Mouse (Mus musculus) midbrain, embryonic 13.5 days (tissue): ENCODE data around the gene D430041D05Rik. TPM values are rescaled to one million over a fixed set of nuclear protein-coding genes. Genes with fewer than 3 reads are reported as not detected.

Experiments used
- ATAC-seq: fragments of 200-750 bp; cut with Nextera tagmentation; 2 replicates; pipeline ENCODE4 v1.8.0; 2017; ENCODE audit warnings: mild to moderate bottlenecking, moderate TSS enrichment, moderate library complexity
- H3K27ac ChIP-seq: fragments of 300-500 bp; sonication (generic); 2 replicates; pipeline ENCODE4 v1.5.1; 2015; ENCODE audit warnings: inconsistent platforms, mild to moderate bottlenecking, moderate library complexity
- H3K27me3 ChIP-seq: fragments of 300-500 bp; sonication (generic); 2 replicates; pipeline ENCODE4 v1.6.1; 2015; ENCODE audit warnings: mild to moderate bottlenecking, inconsistent platforms
- H3K36me3 ChIP-seq: fragments of 300-500 bp; sonication (generic); 2 replicates; pipeline ENCODE4 v1.6.1; 2015; ENCODE audit warnings: mild to moderate bottlenecking, inconsistent platforms
- H3K4me1 ChIP-seq: fragments of 300-500 bp; sonication (generic); replicated peaks from 2 replicates; pipeline ENCODE4 v1.6.1; 2015; ENCODE audit warnings: inconsistent platforms
- H3K4me2 ChIP-seq: fragments of 300-500 bp; sonication (generic); replicated peaks from 2 replicates; pipeline ENCODE4 v1.6.1; 2015; ENCODE audit warnings: moderate library complexity, mild to moderate bottlenecking, inconsistent platforms
- H3K4me3 ChIP-seq: fragments of 300-500 bp; sonication (generic); replicated peaks from 2 replicates; pipeline ENCODE4 v1.5.1; 2015; ENCODE audit warnings: mild to moderate bottlenecking, inconsistent platforms
- H3K9ac ChIP-seq: fragments of 300-500 bp; sonication (generic); replicated peaks from 2 replicates; pipeline ENCODE4 v1.6.1; 2015; ENCODE audit warnings: mild to moderate bottlenecking, inconsistent platforms
- H3K9me3 ChIP-seq: fragments of 300-500 bp; sonication (generic); 2 replicates; pipeline ENCODE4 v1.6.1; 2016; ENCODE audit warnings: mild to moderate bottlenecking, inconsistent platforms
- WGBS: fragments of 180-500 bp; shearing (Covaris S2); methylation state at CpG from one replicate; pipeline ENCODE4 v1.1.7; 2015; 5-methylcytosine and 5-hydroxymethylcytosine counted together
- polyA plus RNA-seq: library from polyadenylated mRNA; unstranded; fragments of >200 nt; fragmentation: Nextera tagmentation; extraction: Ambion mirVana; gene quantifications from 2 replicates; pipeline ENCODE4 v1.2.1, GENCODE M21; 2015

D430041D05Rik gene
- polyA plus RNA-seq, 1 experiment from 2014 or later, result 6.4 TPM

GRCm38 (mm10) chr2:104165631-104166030 is 245.2 kb downstream of the D430041D05Rik start:
- ATAC-seq, result no peak
- no peak overlapping the region for H3K4me2 ChIP-seq
- no peak overlapping the region for H3K9ac ChIP-seq
- H3K4me3 ChIP-seq, result no peak overlapping the region
- 94% methylated on average over 2 of the region's 2 CpGs for WGBS
- peaks cover 15% of the 10 kb centered on the region for H3K4me1 ChIP-seq
- no peaks in the 10 kb centered on the region for H3K27me3 ChIP-seq
- H3K27ac ChIP-seq, result no peak overlapping the region
- H3K36me3 ChIP-seq, result 0 out of 2 replicates have a peak, but pooled peaks cover 4% of the 10 kb centered on the region
- H3K9me3 ChIP-seq, result no peaks in the 10 kb centered on the region

DNA sequence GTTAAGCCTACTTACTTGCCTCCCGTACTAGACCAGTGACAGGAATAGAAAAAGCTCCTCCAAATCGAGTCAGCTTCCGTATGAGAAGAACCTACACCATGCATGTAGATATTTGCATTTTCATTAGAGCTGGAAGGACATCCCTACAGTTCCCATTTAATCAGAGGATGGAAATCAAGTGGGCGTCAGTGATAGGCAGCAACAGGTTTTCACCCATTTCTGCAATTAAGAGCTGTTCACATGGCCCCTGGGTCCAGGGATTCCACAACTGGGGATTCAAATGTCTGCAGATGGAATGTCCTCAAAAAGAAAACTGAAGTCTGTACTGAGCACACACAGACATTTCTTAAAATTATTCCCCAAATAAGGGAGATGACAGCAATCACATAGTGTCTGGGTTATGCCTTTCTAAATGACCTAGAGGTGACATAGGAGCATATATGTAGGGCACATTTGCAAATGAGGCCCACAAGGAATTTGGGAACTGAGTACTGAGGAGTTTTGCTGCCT is 246.8 kb downstream of the D430041D05Rik start:
- no peak overlapping the region for H3K4me3 ChIP-seq
- no peak overlapping the region for H3K27ac ChIP-seq
- 93% methylated on average over 4 of the region's 4 CpGs for WGBS
- no peaks in the 10 kb centered on the region for H3K27me3 ChIP-seq
- peaks cover 14% of the 10 kb centered on the region for H3K4me1 ChIP-seq
- H3K36me3 ChIP-seq, result 0 out of 2 replicates have a peak, but pooled peaks cover 4% of the 10 kb centered on the region
- no peak for ATAC-seq
- no peak overlapping the region for H3K9ac ChIP-seq
- H3K4me2 ChIP-seq, result no peak overlapping the region
- H3K9me3 ChIP-seq, result no peaks in the 10 kb centered on the region

GRCm38 (mm10) chr2:104163418-104163817 is 247.4 kb downstream of the D430041D05Rik start:
- Histone ChIP-seq H3K27me3 (no peaks in the 10 kb centered on the region), H3K9ac (no peak overlapping the region), H3K27ac (no peak overlapping the region), H3K4me2 (no peak overlapping the region), H3K9me3 (no peaks in the 10 kb centered on the region), H3K36me3 (0 out of 2 replicates have a peak, but pooled peaks cover 4% of the 10 kb centered on the region), H3K4me3 (no peak overlapping the region), H3K4me1 (peaks cover 8% of the 10 kb centered on the region)
- WGBS, result 83% methylated on average over 7 of the region's 7 CpGs
- ATAC-seq, result no peak

DNA sequence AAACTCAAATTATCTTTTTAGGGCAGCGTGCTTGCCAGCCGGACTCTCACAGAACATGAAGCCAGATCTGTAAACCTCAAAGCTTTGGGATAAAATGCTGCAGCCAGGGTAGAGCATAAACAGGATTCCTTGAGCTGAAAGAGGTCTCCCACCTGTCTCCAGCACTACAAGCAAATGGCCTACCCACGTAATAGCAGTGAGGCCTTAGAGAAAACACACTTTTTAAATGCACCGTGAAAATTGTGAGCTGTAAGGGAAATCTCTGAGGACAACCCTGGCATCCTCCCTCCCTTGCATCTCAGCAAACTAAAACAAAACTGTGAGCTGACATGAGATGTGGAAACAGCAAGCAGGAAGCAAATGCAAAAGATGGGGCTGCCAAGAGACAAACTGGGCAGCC is 253.0 kb downstream of the D430041D05Rik start:
- H3K27me3 ChIP-seq, result no peaks in the 10 kb centered on the region
- H3K36me3 ChIP-seq, result 0 out of 2 replicates have a peak, but pooled peaks cover under 1% of the 10 kb centered on the region
- H3K4me2 ChIP-seq, result no peak overlapping the region
- no peak for ATAC-seq
- H3K4me3 ChIP-seq, result no peak overlapping the region
- H3K9ac ChIP-seq, result no peak overlapping the region
- H3K9me3 ChIP-seq, result no peaks in the 10 kb centered on the region
- 79% methylated on average over 4 of the region's 4 CpGs for WGBS
- no peak overlapping the region for H3K27ac ChIP-seq
- H3K4me1 ChIP-seq, result no peaks in the 10 kb centered on the region

GRCm38 (mm10) chr2:104153876-104154275 is 256.9 kb downstream of the D430041D05Rik start:
- Histone ChIP-seq H3K4me3 (no peak overlapping the region), H3K36me3 (peaks cover 16% of the 10 kb centered on the region; the same call in 1 of the 2 replicates), H3K27ac (no peak overlapping the region), H3K4me2 (no peak overlapping the region), H3K27me3 (no peaks in the 10 kb centered on the region), H3K4me1 (no peaks in the 10 kb centered on the region), H3K9ac (no peak overlapping the region), H3K9me3 (0 out of 2 replicates have a peak, but pooled peaks cover 2% of the 10 kb centered on the region)
- WGBS, result 92% methylated on average over 3 of the region's 3 CpGs
- no peak for ATAC-seq

DNA sequence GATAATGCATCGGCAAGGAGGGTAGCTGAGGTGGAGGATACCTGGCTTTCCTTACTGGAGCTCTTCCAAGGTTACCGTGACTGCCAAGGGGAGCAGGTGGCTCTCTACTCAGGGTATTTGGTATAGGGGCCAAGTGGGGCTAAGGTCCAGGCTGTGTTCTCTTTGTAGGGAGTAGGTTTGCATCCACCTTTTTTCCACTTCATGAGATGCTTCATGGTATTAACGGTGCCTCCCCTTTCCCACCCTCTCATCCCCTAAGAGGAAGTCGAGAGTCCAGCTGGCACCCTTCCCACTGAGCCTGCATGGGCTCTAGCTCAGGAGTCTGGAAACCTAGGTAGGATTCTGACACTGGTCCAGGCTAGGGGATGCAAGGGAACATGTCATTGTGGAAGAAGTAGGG is 257.5 kb downstream of the D430041D05Rik start:
- Histone ChIP-seq H3K27me3 (no peaks in the 10 kb centered on the region), H3K27ac (no peak overlapping the region), H3K4me3 (no peak overlapping the region), H3K36me3 (peaks cover 21% of the 10 kb centered on the region; the same call in 1 of the 2 replicates), H3K9me3 (0 out of 2 replicates have a peak, but pooled peaks cover 2% of the 10 kb centered on the region), H3K4me1 (no peaks in the 10 kb centered on the region), H3K4me2 (no peak overlapping the region), H3K9ac (no peak overlapping the region)
- no peak for ATAC-seq
- WGBS, result 91% methylated on average over 4 of the region's 4 CpGs

DNA sequence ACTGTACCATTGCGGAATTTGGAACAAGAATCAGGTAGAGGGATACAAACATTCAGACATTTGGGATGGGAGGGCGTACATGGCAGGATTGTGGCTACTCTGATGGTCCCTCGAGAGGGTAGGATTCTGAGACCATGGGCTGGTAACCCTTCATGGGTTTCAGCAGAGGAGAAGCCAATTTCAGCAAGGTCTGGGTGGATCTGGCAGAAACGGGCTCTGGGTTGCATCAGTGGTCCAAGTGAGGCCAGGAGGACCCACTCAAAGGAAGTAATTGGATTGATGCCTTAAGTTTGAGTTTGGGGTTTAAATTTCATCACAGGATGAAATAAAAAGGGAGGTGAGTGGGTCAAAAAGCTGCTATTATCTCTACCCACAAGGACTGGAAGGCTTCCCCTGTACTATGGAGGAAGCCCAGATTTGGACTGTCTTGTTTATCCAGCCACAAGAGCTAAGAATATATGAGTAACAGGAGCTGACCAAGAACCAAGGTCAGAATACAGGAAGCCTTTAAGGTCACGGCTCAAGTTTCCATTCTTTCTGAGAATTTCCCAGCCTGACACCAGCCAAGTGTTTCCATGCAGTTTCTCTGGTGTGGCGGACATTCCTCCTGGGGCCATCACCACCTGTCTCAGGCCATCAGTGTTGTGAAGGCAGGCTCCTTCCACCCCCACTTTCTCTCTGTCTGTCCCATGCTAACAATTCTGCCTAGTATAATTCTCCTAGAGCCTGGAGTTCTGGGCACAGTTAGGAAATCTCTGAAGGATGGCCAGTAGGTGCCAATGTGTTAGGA is 260.0 kb downstream of the D430041D05Rik start:
- no peaks in the 10 kb centered on the region for H3K27me3 ChIP-seq
- no peak overlapping the region for H3K27ac ChIP-seq
- no peak for ATAC-seq
- 0 out of 2 replicates have a peak, but pooled peaks cover 2% of the 10 kb centered on the region for H3K9me3 ChIP-seq
- H3K4me2 ChIP-seq, result no peak overlapping the region
- H3K36me3 ChIP-seq, result peaks cover 21% of the 10 kb centered on the region; the same call in 1 of the 2 replicates
- no peak overlapping the region for H3K9ac ChIP-seq
- H3K4me3 ChIP-seq, result no peak overlapping the region
- 88% methylated on average over 6 of the region's 6 CpGs for WGBS
- no peaks in the 10 kb centered on the region for H3K4me1 ChIP-seq

DNA sequence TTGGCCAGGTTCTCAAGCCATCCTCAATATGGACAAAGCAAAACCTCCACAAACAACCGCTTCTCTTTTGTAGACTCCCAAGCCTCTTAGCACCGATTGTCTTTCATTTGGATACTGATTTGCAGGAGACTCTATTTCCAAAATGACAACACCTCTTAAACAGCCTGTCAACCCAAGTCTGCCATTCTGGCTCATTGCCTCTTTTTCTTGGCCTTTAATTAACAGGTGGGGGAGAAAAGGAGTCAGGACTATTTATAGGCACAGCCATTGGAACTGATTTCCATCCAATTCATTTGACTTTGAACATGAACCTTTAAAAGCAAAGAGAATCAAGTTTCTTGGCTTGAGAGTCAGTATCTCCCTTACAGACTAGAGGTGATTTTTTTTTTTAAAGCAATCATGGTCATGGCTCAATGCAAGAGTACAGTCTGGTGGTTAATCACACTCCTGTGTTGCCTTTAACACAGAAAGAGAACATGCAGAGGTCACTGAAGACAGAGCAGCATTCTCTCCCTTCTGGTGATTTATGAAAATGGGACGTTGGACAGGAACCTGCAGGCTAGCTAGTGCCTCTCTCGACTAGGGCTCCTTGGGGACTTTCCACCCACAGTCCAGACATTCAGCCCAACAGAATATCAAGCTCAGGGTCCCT is 262.8 kb downstream of the D430041D05Rik start:
- 80% methylated on average over 4 of the region's 4 CpGs for WGBS
- H3K4me2 ChIP-seq, result no peak overlapping the region
- H3K9me3 ChIP-seq, result 0 out of 2 replicates have a peak, but pooled peaks cover 2% of the 10 kb centered on the region
- no peak overlapping the region for H3K9ac ChIP-seq
- no peak overlapping the region for H3K4me3 ChIP-seq
- peaks cover 21% of the 10 kb centered on the region; the same call in 1 of the 2 replicates for H3K36me3 ChIP-seq
- no peaks in the 10 kb centered on the region for H3K4me1 ChIP-seq
- ATAC-seq, result no peak
- H3K27ac ChIP-seq, result no peak overlapping the region
- no peaks in the 10 kb centered on the region for H3K27me3 ChIP-seq

- H3K9me3 ChIP-seq, result no peaks in the 10 kb centered on the region
- no peak overlapping the region for H3K27ac ChIP-seq
- H3K36me3 ChIP-seq, result peaks cover 7% of the 10 kb centered on the region; the same call in 1 of the 2 replicates
- H3K4me1 ChIP-seq, result no peaks in the 10 kb centered on the region
- no peak overlapping the region for H3K4me2 ChIP-seq
- ATAC-seq, result no peak
- 82% methylated on average over 1 of the region's 1 CpGs for WGBS
- H3K4me3 ChIP-seq, result no peak overlapping the region
- no peaks in the 10 kb centered on the region for H3K27me3 ChIP-seq
- no peak overlapping the region for H3K9ac ChIP-seq
Observed at GRCm38 (mm10) chr2:104145983-104146382, 264.8 kb downstream of the D430041D05Rik start.

DNA sequence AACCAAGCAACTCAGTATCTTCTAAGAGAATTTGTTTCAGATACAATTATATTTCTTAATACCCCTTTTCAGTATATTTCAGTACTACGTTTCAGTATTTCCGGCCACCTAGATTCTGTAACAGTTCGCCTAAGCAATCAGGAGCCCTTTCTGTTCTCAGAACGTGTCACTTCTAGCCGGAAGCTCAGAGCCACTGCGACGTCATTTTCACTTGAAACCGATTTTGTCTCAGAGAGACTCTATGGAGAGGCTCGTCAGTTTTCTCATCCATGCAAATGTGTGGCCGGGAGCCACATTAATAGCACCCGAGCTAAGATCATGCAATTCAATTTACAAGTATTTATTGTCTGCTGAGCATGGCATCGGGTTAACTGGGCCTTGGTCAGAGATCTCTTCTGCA is 266.8 kb downstream of the D430041D05Rik start:
- H3K4me2 ChIP-seq, result no peak overlapping the region
- H3K4me1 ChIP-seq, result no peaks in the 10 kb centered on the region
- no peak overlapping the region for H3K27ac ChIP-seq
- no peak for ATAC-seq
- WGBS, result 87% methylated on average over 12 of the region's 12 CpGs
- H3K4me3 ChIP-seq, result no peak overlapping the region
- H3K36me3 ChIP-seq, result peaks cover 6% of the 10 kb centered on the region; the same call in 1 of the 2 replicates
- no peaks in the 10 kb centered on the region for H3K27me3 ChIP-seq
- H3K9ac ChIP-seq, result no peak overlapping the region
- no peaks in the 10 kb centered on the region for H3K9me3 ChIP-seq

GRCm38 (mm10) chr2:104142140-104142539 is 268.7 kb downstream of the D430041D05Rik start:
- 89% methylated on average over 8 of the region's 8 CpGs for WGBS

GRCm38 (mm10) chr2:104135920-104136319 is 274.9 kb downstream of the D430041D05Rik start:
- H3K27me3 ChIP-seq, result no peaks in the 10 kb centered on the region
- H3K9ac ChIP-seq, result no peak overlapping the region
- H3K27ac ChIP-seq, result no peak overlapping the region
- no peak for ATAC-seq
- 65% methylated on average over 2 of the region's 2 CpGs for WGBS
- no peak overlapping the region for H3K4me3 ChIP-seq
- H3K9me3 ChIP-seq, result no peaks in the 10 kb centered on the region
- no peak overlapping the region for H3K4me2 ChIP-seq
- H3K4me1 ChIP-seq, result no peaks in the 10 kb centered on the region
- H3K36me3 ChIP-seq, result no peaks in the 10 kb centered on the region

More at GRCm38 (mm10) chr2:104142140-104142539, 268.7 kb downstream of the D430041D05Rik start:
- Histone ChIP-seq H3K4me1 (no peaks in the 10 kb centered on the region), H3K4me2 (no peak overlapping the region), H3K4me3 (no peak overlapping the region), H3K36me3 (no peaks in the 10 kb centered on the region), H3K27me3 (no peaks in the 10 kb centered on the region), H3K9ac (no peak overlapping the region), H3K27ac (no peak overlapping the region), H3K9me3 (no peaks in the 10 kb centered on the region)
- ATAC-seq, result no peak
